Mouse (Mus musculus) urinary bladder, postnatal 4 days (tissue): Measurements from ENCODE around the gene Psmd1.

ENCODE experiments used
- DNase-seq, 2 experiments: peaks; one replicate each; pipeline ENCODE4 v3.0.0; 2021 to 2022; ENCODE audit warnings: low spot score in 2 of 2

The Psmd1 gene

DNA sequence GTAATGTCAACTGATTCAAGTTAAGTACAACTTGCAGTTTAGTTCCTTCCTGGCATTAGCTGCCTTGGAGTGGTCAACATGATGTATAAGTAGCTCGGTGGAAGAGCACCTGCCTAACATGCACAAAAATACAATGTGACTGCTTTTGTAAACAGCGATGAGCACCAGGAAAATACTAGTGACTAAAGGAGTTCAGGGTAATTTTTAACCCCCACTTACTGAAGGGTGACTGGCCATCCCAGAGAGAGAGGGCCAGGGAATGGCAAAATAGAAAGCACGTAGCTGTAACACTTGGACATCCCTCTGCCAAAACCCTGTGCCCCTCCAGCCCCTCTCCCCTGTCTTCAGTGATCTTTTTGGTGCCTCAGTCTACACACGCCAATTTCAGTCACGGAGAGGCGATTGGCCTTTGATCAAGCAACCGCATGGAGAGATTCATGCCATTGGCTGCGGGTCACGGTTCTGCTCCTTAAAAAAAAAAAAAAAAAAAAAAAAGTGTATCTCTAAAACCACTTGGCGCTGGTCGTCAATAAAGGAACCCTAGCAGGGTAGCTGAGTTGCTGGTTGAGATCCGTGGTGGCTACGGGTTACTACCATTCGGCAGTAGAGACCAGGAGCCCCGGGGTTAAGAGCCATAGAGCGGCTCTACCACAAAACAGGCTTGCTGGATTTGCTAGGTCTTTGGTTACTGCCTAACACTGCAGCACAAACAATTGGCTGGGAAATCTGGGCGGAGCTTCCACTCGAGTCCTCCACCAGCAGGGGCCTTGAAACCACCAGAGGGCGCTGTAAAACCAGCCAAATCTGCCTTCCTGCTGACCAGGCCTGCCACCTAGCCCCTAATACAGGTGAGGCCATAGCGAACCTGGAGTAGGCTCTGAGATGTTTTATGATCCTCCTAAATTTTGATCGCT lies 5.1 kb upstream of the Psmd1 start:
- DNase-seq, result peak; percentile 81 to 93

DNA sequence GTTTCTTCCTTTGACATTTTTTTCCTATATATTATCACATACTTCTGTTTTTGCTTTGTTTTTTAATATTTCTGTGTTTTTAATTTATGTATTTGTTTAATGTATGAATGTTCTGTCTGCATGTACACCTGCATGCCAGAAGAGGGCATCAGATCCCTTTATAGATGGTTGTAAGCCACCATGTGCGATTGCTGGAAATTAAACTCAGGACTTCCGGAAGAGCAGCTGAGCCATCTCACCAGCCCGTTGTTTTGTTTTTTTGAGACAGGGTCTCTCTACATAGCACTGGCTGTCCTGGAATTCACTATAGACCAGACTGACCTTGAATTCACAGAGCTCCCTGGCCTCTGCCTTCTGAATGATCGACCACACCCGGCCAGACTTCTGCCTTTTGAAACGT lies 1.7 kb upstream of the Psmd1 start:
- no peak for DNase-seq

DNA sequence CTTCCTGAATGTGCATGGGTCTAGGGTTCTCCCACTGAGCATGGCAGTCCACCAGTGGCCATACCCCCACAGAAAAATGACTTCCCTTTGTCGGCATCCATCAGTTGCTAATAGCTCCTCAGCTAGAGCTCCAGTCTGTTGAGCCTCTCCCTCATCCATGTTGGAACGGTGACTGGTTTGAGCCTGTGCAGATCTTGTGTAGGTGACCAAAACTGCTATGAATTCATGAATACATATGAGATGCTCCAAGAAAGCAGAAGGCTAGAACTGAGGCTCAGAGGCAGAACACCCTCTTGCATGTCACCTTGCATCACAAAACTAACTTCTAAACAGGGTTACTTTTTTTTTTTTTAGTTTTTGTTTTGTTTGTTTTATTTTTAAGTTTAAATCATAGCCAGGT lies 12.4 kb downstream of the Psmd1 start:
- DNase-seq, result no peak

DNA sequence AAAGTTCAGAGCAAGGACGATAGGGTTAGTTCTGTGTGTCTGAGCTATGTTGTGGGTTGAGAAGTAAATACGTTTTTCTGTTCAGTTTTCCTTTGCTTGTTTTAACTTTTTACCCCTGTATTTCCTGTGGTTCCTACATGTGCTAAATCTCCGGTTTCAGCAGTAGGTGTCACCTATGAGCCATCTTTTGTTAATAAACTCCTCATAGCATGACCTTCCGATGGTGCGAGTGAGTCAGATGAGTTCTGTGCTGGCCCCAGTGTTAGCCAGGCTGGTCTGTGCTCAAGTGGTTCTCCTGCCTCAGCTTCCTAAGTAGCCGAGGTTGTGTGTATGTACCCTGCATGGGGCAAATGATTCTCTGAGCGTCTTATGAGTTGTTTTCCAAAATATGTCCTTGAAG lies 30.2 kb downstream of the Psmd1 start:
- DNase-seq, result no peak

DNA sequence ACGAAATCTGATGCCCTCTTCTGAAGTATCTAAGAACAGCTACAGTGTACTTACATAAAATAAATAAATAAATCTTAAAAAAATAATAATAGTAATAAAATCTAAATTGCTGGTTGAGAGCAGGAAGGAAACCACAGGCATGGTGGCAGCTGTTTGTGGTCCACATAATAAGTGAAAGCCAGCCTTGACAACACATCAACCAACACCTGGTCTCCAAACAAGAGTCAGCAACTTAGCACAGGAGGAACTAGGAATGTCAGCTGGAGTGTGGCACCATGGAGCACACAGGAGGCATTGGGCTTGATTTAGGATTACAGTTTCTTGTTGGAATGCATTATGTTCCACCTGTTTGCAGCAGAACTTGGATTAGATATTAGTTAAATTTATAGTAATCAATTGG lies 40.9 kb downstream of the Psmd1 start:
- DNase-seq, result no peak

DNA sequence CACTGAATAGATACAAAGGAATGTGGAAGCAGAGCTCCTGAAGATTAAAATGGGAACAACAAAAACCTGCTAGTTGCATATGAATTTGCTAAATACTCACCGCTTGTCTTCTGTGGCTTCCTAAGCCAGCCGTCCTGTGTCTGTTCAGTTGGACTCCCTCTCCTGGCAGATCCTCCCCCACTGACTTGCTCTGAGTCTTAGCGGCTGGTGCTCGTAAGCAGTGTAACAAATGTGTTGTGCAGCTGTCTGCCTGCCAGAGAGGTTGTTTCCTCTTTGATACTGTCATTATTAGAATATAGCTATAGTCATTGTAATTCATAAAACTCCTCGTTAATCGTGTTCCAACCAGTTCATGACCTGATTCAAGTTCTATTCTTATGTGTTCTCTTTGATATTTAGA lies 47.6 kb downstream of the Psmd1 start, which contains the start of gene Htr2b:
Htr2b (minus strand) TSS at position 192 of the 400 bp plus-strand sequence.
- DNase-seq, result peak; percentile 52 to 65

DNA sequence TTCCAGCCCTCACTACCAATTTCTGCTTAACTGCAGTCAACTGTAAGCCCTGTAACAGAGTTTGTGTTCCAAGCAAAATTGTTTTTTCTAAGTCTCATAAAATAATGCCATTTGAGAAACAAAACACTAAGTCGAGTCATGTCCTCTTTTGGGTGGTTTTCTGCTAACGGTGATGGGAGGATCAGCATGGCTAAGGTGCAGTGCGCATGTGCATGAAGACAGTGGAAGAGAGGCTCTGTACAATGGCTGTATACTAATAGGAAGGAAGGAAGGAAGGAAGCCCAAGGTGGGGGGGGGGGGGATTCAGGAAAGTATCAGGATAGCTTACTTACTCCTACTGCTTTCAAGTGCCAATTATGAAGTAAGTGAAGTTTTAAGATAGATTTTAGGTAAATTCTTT lies 50.0 kb downstream of the Psmd1 start:
- no peak for DNase-seq

DNA sequence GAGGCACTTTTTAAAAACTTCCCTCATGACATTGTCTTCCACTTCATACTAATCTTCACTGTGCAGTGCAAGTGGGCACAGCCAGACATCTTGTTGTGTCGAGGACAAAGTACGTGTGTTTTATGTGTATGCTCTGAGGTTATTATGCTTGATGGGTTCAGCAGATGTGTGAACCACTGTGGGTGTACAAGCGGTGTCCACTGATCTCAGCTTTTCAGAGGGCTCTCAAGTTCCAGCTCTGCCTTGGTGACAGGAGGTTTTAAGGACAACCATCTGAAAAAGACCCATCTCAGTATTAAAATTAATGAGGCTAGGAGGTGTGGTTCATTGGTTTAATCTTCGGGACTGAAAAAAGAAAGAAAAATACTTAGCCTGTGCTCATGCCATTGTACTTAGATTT lies 55.4 kb downstream of the Psmd1 start:
- no peak for DNase-seq

DNA sequence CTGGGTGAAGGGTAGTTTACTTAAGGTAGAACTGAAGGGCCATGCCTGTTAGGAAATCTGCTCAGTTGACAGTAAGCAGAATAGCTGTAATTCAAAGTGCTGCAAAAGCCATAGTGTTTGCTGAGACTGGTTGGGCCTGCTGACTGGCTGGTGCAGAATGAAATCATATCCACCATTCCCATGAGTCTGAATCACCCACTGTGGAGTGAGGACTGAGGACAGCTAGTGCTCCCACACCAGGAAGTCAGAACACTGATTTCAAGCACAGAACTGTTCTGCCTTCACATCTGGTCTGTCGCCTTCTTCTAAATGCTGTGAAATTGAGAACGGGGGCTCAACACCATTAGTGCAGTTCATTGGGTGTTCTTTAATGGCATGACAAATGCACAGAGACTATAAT lies 61.8 kb downstream of the Psmd1 start:
- no peak for DNase-seq

DNA sequence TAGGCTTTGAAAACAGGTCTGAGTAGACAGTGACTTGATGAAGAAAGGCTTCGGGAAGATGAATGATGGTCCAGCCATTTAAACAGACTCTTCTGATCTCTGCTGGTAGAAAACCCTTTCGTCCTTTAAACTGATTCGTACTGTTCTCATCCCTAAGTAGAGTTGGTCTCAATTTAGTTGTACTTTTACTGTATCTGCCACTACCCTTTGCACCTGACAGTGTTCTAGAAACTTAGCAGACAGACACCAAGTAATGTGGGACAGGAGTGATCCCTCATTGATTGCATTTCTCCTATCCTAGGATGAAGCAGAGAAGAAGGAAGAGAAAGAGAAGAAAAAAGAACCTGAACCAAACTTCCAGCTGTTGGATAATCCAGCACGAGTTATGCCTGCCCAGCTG lies 69.2 kb downstream of the Psmd1 start, which contains the start of gene Gm21972:
Gm21972 (plus strand) TSS at position 301 of the 400 bp plus-strand sequence.
- DNase-seq, result no peak

DNA sequence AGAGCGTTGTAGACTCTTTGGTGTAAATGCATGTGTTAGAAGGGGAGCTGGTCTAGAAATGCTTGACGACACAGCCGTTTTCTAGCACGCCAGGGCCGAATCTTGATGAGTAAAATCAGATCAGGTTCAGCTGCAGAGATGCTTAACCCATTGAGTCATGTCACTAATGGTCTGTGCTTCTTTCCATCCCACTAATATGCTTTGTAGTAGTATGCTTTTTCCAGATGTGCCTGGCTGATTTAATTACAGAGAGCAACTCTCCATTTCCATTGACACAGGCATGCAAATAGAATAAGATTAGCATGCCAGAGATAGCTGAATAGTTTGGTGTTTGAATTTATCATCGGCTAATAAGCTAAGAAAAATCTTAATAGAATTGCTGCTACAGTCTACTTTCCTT lies 71.1 kb downstream of the Psmd1 start:
- DNase-seq, result no peak

DNA sequence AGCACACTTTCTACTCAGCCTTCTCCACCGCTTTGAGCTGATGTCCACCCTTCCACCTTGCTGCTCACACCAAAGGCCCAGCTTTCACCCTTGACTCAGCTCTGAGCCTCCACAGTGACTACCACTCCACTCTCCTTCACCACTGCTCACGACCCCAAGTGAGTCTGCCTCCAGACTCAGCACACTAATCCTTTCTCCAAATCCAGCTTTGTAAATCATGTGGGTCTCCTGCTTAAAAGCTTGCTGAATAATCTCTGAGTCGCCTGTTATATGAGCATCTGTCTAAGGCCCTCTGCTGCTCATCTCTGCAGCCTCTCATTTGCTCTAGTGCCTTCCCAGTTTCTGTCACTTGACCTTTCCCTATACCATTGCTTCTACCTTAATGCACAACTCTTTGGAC lies 76.9 kb downstream of the Psmd1 start:
- no peak for DNase-seq

DNA sequence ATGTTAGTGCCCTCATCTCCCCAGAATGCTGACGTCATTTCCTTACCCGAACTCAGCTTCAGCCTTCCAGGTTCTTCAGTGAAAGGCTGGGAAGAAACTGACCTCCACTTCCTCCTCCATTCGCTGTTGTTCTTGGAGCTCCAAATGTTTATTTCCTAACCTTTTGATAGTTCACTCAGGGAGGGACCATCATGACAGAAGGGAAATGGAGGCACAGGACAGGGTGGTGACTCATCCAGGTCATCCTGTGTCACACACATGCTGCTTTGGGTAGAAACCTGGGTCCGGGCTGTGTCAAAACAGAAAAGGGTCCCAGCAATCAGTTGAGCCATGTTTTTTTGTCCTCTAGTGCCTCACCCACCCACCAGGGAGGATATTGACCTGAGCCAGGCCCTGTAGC lies 79.0 kb downstream of the Psmd1 start:
- no peak for DNase-seq

DNA sequence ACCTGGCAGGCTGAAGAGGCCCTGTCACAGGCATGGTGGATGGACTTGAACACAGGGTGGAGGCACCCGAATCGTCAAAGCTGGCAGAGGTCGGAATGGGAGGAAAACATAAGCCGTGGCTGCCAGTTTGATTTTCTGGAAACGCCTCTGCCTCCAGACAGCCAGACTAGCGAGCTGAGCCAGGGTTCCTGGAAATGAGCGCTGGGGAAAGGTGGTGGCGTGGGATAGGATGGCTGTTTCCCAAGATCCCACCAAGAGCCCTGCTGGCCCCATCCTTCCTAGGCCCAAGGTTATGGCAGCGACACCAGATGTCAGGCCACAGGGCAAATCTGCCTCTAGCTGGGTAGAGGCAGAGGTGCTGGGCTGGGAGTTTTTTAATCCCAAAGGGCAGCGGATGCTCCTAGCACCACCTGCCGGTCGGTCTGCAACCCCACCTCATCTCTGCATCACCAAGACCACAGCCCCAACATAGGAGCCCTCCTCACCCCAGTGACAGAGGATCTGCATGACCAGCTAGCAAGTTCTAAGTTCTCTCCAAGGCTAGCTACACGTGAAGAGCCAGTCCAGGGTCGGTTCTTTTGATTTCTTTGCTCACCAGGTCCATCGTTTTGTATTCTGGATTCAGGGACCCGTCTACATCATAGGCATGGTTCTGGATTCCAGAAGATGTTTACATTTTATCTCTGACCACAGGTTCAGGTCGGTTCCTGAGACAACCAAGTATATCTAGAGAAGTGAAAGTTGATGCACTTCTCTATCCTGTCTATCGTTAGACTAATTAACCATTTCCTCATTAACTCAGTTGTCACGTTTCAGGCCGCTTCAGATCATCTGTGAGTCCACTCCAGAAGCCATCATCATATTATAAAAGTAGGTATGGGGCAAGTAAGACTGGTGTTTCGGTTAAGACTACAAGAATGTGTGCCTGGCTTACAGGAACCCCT lies 80.1 kb downstream of the Psmd1 start:
- no peak for DNase-seq

DNA sequence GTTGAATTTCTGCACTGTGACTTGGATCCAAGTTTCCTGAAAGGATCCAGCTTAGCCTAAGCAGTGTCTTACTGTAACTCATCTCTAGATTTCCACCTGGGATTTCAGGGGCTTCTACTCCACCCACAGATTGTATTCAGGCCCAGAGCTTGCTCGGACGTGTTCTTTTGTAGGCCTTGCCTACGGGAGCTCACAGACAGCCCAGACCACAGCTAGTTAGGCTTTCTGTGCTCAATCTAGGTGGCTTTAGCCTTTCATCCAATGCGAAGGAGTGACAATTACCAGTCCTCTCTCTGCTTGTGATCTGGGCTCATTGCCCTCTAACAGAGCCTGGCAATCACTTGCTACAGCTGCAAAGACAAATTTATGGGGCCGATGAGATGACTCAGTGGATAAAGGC lies 82.1 kb downstream of the Psmd1 start:
- DNase-seq, result no peak

DNA sequence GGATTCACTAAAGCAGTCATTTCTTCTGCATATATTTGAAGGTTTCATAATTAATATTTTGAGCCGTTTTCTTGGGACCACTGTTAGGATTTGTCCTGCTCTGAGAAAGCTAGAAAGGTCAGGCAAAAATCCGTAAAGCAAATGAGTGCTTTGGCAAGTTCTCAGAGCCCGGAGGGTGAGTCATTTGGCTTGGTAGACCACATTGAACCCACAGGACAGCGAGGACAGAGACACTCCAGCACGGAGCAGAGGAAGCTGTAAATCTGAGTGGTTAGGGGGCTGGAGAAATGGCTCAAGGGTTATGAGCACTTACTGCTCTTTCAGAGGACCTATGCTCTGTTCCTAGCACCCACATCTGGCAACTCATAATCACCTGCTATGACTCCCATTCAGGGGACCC lies 83.4 kb downstream of the Psmd1 start:
- no peak for DNase-seq

DNA sequence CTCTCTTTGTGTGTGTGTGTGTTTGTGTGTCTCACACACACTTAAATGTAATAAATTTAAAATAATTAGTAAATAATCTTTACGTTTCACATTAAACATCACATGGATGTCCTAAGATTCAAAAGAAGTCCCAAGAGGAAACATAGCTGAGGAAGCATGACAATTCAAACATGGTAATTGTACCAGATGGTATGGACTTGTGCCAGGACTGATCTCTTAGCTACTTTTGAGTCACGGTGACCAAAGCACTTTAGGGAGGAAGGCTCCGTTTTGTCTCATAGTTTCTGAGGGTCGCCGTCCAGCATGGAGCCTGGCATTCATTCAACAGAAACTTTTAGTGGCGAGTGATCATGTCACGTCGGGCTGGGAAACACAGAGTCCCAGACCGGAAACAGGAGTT lies 84.0 kb downstream of the Psmd1 start:
- DNase-seq, result no peak

DNA sequence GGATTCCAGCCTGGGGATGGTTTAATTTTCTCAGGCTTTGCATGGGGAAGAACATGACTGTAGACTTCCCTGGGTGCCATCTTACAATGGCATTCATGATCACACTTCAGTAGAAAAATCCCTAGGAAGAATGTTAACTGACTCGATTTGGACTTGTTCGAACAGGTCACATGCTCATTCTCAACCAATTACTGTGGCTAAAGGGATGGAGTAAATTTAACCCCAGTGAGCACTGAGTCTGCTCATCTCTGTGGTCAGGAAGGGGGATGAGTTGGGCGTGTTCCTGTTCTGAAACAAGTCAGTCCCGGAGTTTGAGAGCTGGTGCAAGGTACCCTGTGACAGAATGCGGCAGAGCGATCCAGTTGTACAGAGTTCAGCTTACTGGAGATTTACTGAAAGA lies 86.7 kb downstream of the Psmd1 start:
- DNase-seq, result no peak

DNA sequence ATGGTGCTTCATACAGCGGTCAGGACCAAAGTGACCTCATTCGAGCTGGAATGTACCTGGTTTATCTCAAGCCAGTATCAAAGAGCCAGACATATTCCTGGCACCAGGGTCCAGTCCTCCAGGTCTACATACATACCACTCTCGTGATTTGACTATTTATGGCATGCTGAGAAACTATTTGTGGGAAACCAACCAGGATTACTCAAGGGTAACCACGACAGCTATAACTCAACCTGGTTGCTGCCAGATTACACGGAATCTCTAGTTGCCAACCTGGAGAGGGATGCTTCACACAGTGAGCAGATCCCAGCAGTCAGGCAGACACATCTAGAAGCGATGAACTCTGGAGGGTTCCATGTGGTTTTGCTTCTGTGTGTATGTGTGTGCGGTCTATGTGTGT lies 87.2 kb downstream of the Psmd1 start:
- DNase-seq, result no peak

DNA sequence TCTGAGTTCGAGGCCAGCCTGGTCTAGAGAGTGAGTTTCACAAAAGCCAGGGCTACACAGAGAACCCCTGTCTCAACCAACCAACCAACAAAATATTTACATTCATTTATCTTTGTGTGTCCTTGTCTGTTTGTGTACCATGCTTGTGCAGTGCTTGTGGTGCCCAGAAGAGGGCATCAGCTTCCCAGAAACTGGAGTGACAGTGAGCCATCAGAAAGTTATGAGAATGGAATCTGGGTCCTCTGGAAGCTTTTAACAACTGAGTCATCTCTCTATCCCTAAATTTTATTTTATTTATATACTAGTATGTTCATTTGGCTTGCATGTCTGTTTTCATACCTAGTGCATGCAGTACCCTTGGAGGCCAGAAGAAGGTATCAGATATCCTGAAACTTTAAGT lies 88.4 kb downstream of the Psmd1 start:
- DNase-seq, result no peak

DNA sequence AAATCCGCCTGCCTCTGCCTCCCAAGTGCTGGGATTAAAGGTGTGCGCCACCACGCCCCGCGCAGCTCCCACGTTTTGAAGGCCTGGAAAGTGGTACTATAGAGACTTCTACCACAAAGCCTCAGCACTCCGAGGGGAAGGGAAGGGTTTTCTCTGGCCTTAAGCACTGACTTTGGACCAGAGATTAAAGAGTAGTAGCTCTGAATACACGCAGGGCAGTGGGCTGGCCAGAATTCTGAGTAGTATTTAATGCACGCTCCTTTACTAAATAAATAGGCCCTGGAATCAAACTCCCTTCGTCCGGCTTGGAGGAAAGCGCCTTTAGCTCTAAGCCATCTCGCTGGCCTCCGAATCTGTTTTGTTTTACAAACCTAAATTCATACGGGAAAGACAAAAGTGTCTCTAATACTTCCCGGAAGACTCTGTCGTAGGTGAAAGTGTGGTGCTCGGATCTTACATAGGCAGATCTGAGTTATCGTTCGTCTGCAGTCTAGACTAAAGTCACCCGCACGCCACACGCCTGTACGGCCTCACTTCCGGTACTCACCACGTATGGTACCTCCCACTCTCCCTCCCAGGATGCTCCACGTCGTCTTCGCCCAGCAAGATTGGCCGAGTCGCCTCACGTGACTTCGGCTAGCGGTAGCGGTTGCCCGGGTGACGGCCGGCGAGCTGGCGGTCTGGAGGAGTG lies 90.1 kb downstream of the Psmd1 start, which contains the start of gene Armc9:
Armc9 (plus strand) TSS at position 648 of the 691 bp plus-strand sequence.
- peak; percentile 92 to 96 for DNase-seq

DNA sequence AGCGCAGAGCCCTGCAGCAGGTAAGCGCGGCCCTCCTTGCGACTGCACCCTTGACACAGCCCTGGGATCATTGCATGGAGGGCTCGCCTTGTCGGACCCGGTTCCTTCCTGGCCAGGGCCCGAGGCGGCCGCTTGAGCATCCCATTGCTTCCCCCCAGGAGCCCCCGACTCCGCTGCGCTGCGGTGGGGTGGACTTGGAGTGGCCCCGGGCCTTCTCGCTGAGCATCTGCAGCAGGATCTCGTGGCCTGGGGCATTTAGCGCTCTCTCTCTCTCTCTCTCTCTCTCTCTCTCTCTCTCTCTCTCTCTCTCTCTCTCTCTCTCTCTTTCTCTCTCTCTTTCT lies 90.6 kb downstream of the Psmd1 start:
- no peak for DNase-seq
